Mouse (Mus musculus) olfactory bulb, adult 2 months (tissue): ENCODE measurements at regions not wholly inside any gene's neighbourhood (a gene's known extent, or its start where the extent isn't known, plus 50 kb on each side); places are given as distances from the start of the nearest gene placed in this dataset.

Experiments used
- H3K27ac ChIP-seq: fragments of 200-500 bp; 2 replicates; pipeline ENCODE4 v1.5.1; 2012; ENCODE audit warnings: low read depth, low read length; ENCODE audit not compliant: insufficient read depth
- H3K4me1 ChIP-seq: fragments of 200-500 bp; 2 replicates; pipeline ENCODE4 v1.6.1; 2012; ENCODE audit warnings: low read length; ENCODE audit not compliant: control insufficient read depth, insufficient read depth
- H3K4me3 ChIP-seq: fragments of 200-500 bp; 2 replicates; pipeline ENCODE4 v1.5.1; 2012; ENCODE audit warnings: mild to moderate bottlenecking, low read depth, low read length, moderate library complexity; ENCODE audit not compliant: insufficient read depth
- CTCF ChIP-seq: fragments of 200-500 bp; IDR thresholded peaks from 2 replicates; pipeline ENCODE4 v1.5.1; 2012; ENCODE audit warnings: low read depth, mild to moderate bottlenecking, low read length, moderate library complexity; ENCODE audit not compliant: insufficient read depth
- POLR2A ChIP-seq: fragments of 200-500 bp; IDR thresholded peaks from 2 replicates; pipeline ENCODE4 v1.6.1; 2012; ENCODE audit warnings: mild to moderate bottlenecking, low read depth, low read length, moderate library complexity; ENCODE audit not compliant: insufficient read depth
- WGBS: fragments of 180-500 bp; shearing (Covaris S2); methylation state at CpG from one replicate; pipeline ENCODE4 v1.1.7; 2018; 5-methylcytosine and 5-hydroxymethylcytosine counted together

DNA sequence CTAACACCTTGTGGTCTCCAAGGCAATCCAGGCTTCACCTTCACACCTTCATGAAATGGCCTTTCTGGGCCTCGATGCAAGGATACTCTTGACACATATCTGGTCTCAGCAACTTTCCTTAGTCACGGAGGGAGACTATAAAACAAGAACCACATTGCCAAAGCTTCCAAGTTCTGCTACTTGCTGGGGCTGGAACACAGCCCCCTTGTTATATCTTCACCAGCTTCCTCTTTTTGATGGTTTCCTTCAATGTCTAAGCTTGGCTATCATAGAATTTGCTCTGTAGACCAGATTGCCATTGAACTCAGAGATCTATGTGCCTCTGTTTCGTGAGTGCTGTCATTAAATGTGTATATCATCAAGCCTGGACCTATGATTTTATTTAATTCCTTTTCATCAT lies 530.7 kb upstream of the Zeb2 start:
- H3K4me1 ChIP-seq, result no peaks in the 10 kb centered on the region
- no peak overlapping the region for H3K4me3 ChIP-seq
- H3K27ac ChIP-seq, result no peak overlapping the region
- WGBS, result 92% methylated on average over 3 of the region's 3 CpGs
- TF ChIP-seq CTCF, result no peak

DNA sequence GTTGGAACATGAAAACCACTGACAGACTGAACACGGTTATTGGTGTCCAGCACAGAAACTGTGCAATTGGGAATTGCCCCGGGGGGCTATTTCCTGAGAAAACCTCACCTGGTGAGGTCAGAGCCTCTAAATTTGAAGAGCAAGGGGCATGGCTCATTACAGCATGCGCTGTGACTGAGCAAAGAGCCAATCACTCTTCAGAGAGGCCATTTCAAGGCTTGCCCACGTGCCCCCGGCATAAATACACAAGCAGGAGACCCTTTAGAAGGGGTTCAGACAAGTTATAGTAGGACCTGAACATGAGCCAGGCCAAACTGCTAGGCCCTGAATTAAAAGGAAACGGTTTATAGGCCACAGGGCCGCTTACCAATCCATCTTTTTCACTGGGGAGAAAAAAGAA lies 512.9 kb upstream of the Zeb2 start:
- no peak for TF ChIP-seq CTCF
- no peak for TF ChIP-seq POLR2A
- 78% methylated on average over 7 of the region's 7 CpGs for WGBS
- no peaks in the 10 kb centered on the region for H3K4me1 ChIP-seq
- H3K4me3 ChIP-seq, result no peak overlapping the region
- H3K27ac ChIP-seq, result no peak overlapping the region

DNA sequence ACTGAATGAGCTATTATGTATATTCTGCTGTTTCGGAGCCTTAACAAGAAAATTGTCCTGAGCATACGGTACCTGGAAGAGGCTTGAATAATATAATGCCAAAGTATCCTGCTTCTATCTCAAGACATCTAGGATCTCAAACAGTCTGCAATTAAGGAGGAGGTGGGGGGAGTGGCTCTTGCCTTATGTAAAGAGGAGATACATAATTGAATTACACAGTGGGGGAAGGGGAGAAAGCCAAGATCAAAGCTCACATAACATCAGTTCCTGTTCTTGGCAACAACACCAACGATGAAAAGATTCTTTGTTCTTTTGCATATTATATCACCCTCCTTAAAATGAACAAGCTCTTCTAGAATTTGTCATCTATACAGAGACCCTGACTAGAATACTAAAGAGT lies 512.4 kb upstream of the Zeb2 start:
- TF ChIP-seq POLR2A, result no peak
- TF ChIP-seq CTCF, result no peak
- Histone ChIP-seq H3K4me3 (no peak overlapping the region), H3K4me1 (no peaks in the 10 kb centered on the region), H3K27ac (no peak overlapping the region)
- WGBS, result 73% methylated on average over 3 of the region's 3 CpGs

DNA sequence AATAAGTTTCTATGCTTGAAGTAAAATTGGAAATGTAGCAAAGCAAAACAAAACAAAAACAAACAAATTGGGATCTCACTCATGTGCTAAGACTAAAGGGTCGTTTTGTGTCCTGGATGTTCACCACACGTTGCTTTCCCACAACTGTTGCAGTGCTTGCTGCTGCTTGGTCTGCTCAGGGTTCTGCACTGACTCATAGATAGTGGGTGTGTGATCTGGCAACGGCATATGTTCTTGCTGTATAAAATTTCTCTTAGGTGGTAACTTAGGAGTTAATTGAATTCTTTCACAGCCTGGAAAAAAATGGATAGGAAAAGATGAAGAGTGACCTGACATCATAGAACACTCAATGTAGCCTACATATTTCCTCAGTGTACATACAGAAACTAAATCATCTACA lies 505.9 kb upstream of the Zeb2 start:
- TF ChIP-seq POLR2A, result no peak
- TF ChIP-seq CTCF, result no peak
- no peak overlapping the region for H3K27ac ChIP-seq
- WGBS, result 44% methylated on average over 3 of the region's 3 CpGs
- no peaks in the 10 kb centered on the region for H3K4me1 ChIP-seq
- no peak overlapping the region for H3K4me3 ChIP-seq

DNA sequence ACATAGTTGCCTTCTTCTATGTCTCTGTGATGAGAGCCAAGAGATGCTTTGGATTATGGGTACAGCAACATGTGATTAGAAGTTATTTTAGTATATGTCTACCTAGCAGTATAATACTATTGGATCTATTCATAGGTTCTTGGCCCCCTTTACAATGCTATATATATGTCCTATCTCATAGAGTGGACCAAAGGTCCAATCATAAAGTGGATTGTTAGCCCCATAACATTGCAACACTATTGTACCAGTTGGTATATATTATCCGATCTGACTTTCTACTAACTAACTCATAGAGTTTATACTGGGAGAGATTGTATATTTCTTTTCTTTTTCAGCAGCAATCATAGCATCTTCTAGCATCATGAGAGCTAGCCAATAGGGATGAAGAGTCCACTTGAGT lies 491.7 kb upstream of the Zeb2 start:
- no peak overlapping the region for H3K27ac ChIP-seq
- TF ChIP-seq POLR2A, result no peak
- no peak for TF ChIP-seq CTCF
- no peak overlapping the region for H3K4me3 ChIP-seq
- H3K4me1 ChIP-seq, result no peaks in the 10 kb centered on the region
- 96% methylated on average over 1 of the region's 1 CpGs for WGBS

DNA sequence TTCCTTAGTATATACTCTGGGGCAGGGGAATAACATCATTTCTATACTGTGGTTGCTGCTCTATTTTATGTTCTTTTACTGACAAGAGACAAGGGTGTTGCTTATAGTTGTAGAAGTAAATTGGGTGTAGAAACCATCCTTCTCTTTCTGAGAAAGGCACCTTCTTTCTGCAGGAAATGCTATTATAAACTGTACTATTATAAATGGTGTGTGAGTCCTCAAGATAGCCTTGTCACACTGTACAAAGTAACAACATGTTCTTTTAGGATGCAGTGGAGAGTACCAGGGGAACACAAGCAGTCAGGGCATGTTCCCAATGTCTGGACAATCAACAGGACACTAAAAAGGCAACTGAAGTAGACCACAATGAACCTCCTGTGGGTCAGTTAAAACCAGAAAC lies 490.2 kb upstream of the Zeb2 start:
- no peak for TF ChIP-seq POLR2A
- no peak for TF ChIP-seq CTCF
- H3K4me3 ChIP-seq, result no peak overlapping the region
- no peaks in the 10 kb centered on the region for H3K4me1 ChIP-seq
- no peak overlapping the region for H3K27ac ChIP-seq

DNA sequence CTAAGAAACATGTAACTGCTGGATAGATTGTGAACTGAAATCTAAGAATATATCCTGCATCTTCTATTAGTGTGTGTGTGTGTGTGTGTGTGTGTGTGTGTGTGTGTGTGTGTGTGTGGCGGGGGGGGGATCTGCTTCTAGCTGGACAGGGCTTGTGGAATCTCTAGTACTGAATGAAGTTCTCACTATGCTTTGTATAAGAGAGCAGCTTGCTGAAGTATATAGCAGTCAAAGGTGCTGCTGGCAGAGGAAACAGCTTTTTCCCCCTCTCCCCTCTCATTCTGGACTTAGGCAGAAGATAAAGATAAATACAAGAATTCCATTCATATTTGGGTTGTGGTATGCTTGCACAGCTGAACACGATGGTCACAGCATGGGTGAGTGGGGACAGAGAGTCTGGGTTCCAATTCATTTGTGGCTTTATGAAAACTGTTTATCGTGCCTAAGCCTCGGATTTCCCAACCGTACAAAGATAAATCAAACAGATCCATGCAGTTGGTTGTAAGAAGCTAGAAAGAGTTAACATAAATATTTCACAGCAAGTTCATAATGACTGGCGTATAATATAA lies 484.2 kb upstream of the Zeb2 start:
- H3K27ac ChIP-seq, result no peak overlapping the region
- no peak overlapping the region for H3K4me3 ChIP-seq
- WGBS, result 87% methylated on average over 6 of the region's 6 CpGs
- TF ChIP-seq POLR2A (no peak), CTCF (no peak)
- no peaks in the 10 kb centered on the region for H3K4me1 ChIP-seq

DNA sequence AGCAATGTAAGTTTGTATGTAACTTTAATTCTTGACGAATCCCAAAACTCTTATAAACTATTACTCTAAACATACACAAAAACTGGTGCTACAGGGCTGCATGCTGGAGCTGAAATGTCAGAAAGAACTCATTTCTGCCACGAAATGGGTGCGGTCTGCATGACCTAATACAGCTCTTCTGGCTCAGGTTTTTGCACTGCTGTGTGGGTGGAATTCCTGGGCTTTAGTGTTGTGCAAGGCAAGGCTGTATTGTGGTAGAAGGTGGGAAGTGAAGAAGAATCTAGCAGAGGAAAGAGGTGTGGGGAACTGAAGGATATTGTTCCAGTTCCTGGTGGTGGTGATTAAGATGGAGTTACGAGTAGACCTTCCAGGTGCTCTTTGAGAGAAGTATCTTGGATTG lies 476.6 kb upstream of the Zeb2 start:
- no peak for TF ChIP-seq POLR2A
- no peak for TF ChIP-seq CTCF
- 93% methylated on average over 4 of the region's 4 CpGs for WGBS
- no peaks in the 10 kb centered on the region for H3K4me1 ChIP-seq
- H3K4me3 ChIP-seq, result no peak overlapping the region
- no peak overlapping the region for H3K27ac ChIP-seq

DNA sequence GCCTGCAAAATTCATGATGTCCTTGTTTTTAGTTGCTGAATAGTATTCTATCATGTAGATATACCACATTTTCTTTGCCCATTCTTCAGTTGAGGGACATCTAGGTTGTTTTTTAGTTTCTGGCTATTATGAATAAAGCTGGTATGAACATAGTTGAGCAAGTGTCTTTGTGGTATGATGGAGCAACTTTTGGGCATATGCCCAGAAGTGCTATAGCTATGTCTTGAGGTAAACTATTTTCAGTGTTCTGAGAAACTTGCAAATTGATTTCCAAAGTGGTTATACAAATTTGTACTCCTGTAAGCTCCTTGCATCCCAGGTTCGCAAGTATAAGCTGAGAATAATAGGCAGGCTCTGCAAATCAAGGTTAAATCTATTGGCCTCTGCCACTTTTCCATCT lies 473.8 kb upstream of the Zeb2 start:
- H3K27ac ChIP-seq, result no peak overlapping the region

DNA sequence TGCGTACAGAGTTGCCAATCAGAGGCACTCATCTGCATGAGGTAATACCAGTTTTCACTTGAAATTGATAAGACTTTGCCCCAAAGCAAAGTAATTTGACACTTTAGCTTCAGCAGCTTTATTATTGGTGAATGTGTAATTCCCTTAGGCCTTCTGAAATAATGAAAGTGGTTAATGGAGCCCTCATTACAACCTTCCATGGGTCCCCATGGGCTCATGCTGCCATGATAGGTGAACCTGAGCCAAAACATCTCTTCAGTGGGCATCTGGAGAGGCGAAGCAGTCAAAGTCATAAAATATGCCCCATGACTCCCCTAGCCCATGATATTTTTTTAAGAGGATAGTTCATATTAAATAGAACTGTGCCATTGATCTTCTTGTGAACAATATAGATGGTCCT lies 471.1 kb upstream of the Zeb2 start:
- no peaks in the 10 kb centered on the region for H3K4me1 ChIP-seq
- 95% methylated on average over 2 of the region's 2 CpGs for WGBS
- no peak overlapping the region for H3K4me3 ChIP-seq
- no peak overlapping the region for H3K27ac ChIP-seq
- no peak for TF ChIP-seq POLR2A

More for the DNA sequence above, 473.8 kb upstream of the Zeb2 start:
- Histone ChIP-seq H3K4me1 (no peaks in the 10 kb centered on the region), H3K4me3 (no peak overlapping the region)
- 90% methylated on average over 1 of the region's 1 CpGs for WGBS
- no peak for TF ChIP-seq POLR2A
- no peak for TF ChIP-seq CTCF
